Mouse (Mus musculus): ENCODE measurements at regions not wholly inside any gene's neighbourhood (a gene's known extent, or its start where the extent isn't known, plus 50 kb on each side); places are given as distances from the start of the nearest gene placed in this dataset.

GRCm38 (mm10) chr16:52988852-52989397 lies 535.1 kb upstream of the Alcam start:
- no peak for DNase-seq

- DNase-seq = no peak
These were observed 530.5 kb upstream of the Alcam start for GRCm38 (mm10) chr16:52984336-52984735.

GRCm38 (mm10) chr16:52980995-52981394 lies 527.1 kb upstream of the Alcam start:
- DNase-seq = no peak

GRCm38 (mm10) chr16:52972811-52973210 lies 518.9 kb upstream of the Alcam start:
- no peak for DNase-seq

GRCm38 (mm10) chr16:52947679-52948078 lies 493.8 kb upstream of the Alcam start:
- DNase-seq = no peak

GRCm38 (mm10) chr16:52934749-52935148 lies 480.9 kb upstream of the Alcam start:
- no peak for DNase-seq

- DNase-seq = no peak
These were observed 478.1 kb upstream of the Alcam start for GRCm38 (mm10) chr16:52931978-52932377.

- no peak for DNase-seq
These were observed 438.8 kb upstream of the Alcam start for GRCm38 (mm10) chr16:52892467-52893255.

- DNase-seq = no peak
These were observed 425.7 kb upstream of the Alcam start for GRCm38 (mm10) chr16:52879463-52880114.

GRCm38 (mm10) chr16:52867833-52868232 lies 414.0 kb upstream of the Alcam start:
- no peak for DNase-seq

- no peak for DNase-seq
These were observed 409.7 kb upstream of the Alcam start for GRCm38 (mm10) chr16:52863554-52863953.

- DNase-seq = no peak
These were observed 407.4 kb upstream of the Alcam start for GRCm38 (mm10) chr16:52861263-52861662.

- DNase-seq = no peak
These were observed 404.8 kb upstream of the Alcam start for GRCm38 (mm10) chr16:52858441-52859209.

GRCm38 (mm10) chr16:52851129-52851528 lies 397.3 kb upstream of the Alcam start:
- DNase-seq = no peak

GRCm38 (mm10) chr16:52818976-52819375 lies 365.1 kb upstream of the Alcam start:
- no peak for DNase-seq

- DNase-seq = no peak
These were observed 357.3 kb upstream of the Alcam start for GRCm38 (mm10) chr16:52811219-52811618.

- no peak for DNase-seq
These were observed 350.5 kb upstream of the Alcam start for GRCm38 (mm10) chr16:52804365-52804764.

GRCm38 (mm10) chr16:52799715-52800392 lies 346.0 kb upstream of the Alcam start:
- DNase-seq = no peak

- DNase-seq = no peak
These were observed 341.3 kb upstream of the Alcam start for GRCm38 (mm10) chr16:52795184-52795583.

- no peak for DNase-seq
These were observed 336.1 kb upstream of the Alcam start for GRCm38 (mm10) chr16:52789946-52790345.

GRCm38 (mm10) chr16:52747744-52748143 lies 293.9 kb upstream of the Alcam start:
- DNase-seq = no peak

GRCm38 (mm10) chr16:52746186-52746585 lies 292.3 kb upstream of the Alcam start:
- no peak for DNase-seq

GRCm38 (mm10) chr16:52744720-52745119 lies 290.8 kb upstream of the Alcam start:
- no peak for DNase-seq

All from kidney, adult 11 months (tissue).